Mouse (Mus musculus) liver, adult 2 months (tissue): ENCODE results near the gene Nxn.

Experiments
- CTCF ChIP-seq: fragments of 200-500 bp; IDR thresholded peaks from 2 replicates; pipeline ENCODE4 v1.5.1; 2011; ENCODE audit warnings: low read depth, low read length, control low read depth
- POLR2A ChIP-seq: fragments of 200-500 bp; IDR thresholded peaks from 2 replicates; pipeline ENCODE4 v1.6.1; 2011; ENCODE audit warnings: low read length, control low read depth; ENCODE audit not compliant: insufficient read depth; ENCODE audit errors: extremely low read depth

GRCm38 (mm10) chr11:76283841-76284240, 115.1 kb downstream of the Nxn start:
- TF ChIP-seq CTCF (no peak), POLR2A (no peak)
